Mouse (Mus musculus) midbrain, embryonic 10.5 days (tissue): ENCODE measurements around the gene Mical3. TPM values are rescaled to one million over a fixed set of nuclear protein-coding genes. Genes with fewer than 3 reads are reported as not detected.

Source experiments
- DNase-seq: peaks from one replicate; pipeline ENCODE4 v3.0.0-alpha.2; 2017; ENCODE audit warnings: low spot score
- H3K27ac ChIP-seq: fragments of 300-500 bp; sonication (generic); replicated peaks from 2 replicates; pipeline ENCODE4 v1.5.1; 2016; ENCODE audit warnings: mild to moderate bottlenecking
- H3K27me3 ChIP-seq: fragments of 300-500 bp; sonication (generic); 2 replicates; pipeline ENCODE4 v1.6.1; 2016; ENCODE audit warnings: low read depth, mild to moderate bottlenecking; ENCODE audit not compliant: poor library complexity, severe bottlenecking
- H3K36me3 ChIP-seq: fragments of 300-500 bp; sonication (generic); 2 replicates; pipeline ENCODE4 v1.6.1; 2016; ENCODE audit warnings: mild to moderate bottlenecking, moderate library complexity
- H3K4me1 ChIP-seq: fragments of 300-500 bp; sonication (generic); 2 replicates; pipeline ENCODE4 v1.6.1; 2016
- H3K4me3 ChIP-seq: fragments of 300-500 bp; sonication (generic); 2 replicates; pipeline ENCODE4 v1.5.1; 2016; ENCODE audit warnings: mild to moderate bottlenecking, moderate library complexity
- H3K9me3 ChIP-seq: fragments of 300-500 bp; sonication (generic); replicated peaks from 2 replicates; pipeline ENCODE4 v1.6.1; 2016; ENCODE audit warnings: mild to moderate bottlenecking
- WGBS: fragments of 180-500 bp; shearing (Covaris S2); methylation state at CpG from one replicate; pipeline ENCODE4 v1.1.7; 2016; 5-methylcytosine and 5-hydroxymethylcytosine counted together
- polyA plus RNA-seq: library from polyadenylated mRNA; unstranded; fragments of >200 nt; fragmentation: Nextera tagmentation; extraction: Ambion mirVana; gene quantifications from 2 replicates; pipeline ENCODE4 v1.2.1, GENCODE M21; 2016

Mical3 gene
- polyA plus RNA-seq = 9.0 and 10.2 TPM in 2 replicates

DNA sequence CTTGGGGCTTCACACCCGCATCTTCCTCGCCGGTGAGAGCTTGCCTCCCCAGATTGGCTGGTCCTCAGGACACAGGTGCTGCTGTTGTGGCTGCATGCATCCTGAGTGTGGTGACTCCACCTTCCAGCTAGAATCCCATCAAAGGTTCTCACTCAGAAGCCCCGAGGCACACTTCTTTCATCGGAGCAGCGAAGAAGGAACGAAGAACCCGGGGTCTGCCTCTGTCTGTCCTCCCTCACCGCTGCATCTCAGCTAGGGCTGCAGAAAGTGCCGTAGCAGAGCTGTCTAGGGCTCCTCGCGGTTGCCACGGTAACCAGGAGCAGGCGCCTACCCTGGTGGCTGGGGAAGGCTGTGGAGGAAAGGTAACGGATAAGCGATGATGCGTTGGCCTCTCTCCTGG, at the start of gene Mical3:
Gene Mical3, minus strand, starts transcription at position 227 of the 400 bp plus-strand sequence.
- DNase-seq = peak; percentile 73
- WGBS = under 1% methylated on average over 17 of the region's 17 CpGs
- H3K4me3 ChIP-seq = peak within 1 kb of the TSS; percentile 53
- peaks cover 52% of the 10 kb centered on the region for H3K27me3 ChIP-seq
- peak within 1 kb of the TSS; percentile 82 for H3K27ac ChIP-seq
- peaks cover 47% of the 10 kb centered on the region for H3K4me1 ChIP-seq
- H3K9me3 ChIP-seq = no peaks in the 10 kb centered on the region
- no peaks in the 10 kb centered on the region for H3K36me3 ChIP-seq

GRCm38 (mm10) chr6:121179846-121180245, 49.0 kb upstream of the Mical3 start:
- Histone ChIP-seq H3K36me3 (no peaks in the 10 kb centered on the region), H3K4me1 (peaks cover 22% of the 10 kb centered on the region), H3K27ac (no peak overlapping the region), H3K4me3 (no peak overlapping the region), H3K27me3 (no peaks in the 10 kb centered on the region), H3K9me3 (no peaks in the 10 kb centered on the region)
- WGBS = 81% methylated on average over 7 of the region's 7 CpGs
- no peak for DNase-seq

GRCm38 (mm10) chr6:121178700-121179358, 48.0 kb upstream of the Mical3 start:
- H3K4me1 ChIP-seq = peaks cover 12% of the 10 kb centered on the region
- DNase-seq = peak; percentile 44
- no peaks in the 10 kb centered on the region for H3K27me3 ChIP-seq
- H3K4me3 ChIP-seq = no peak overlapping the region
- H3K36me3 ChIP-seq = no peaks in the 10 kb centered on the region
- no peaks in the 10 kb centered on the region for H3K9me3 ChIP-seq
- 64% methylated on average over 7 of the region's 7 CpGs for WGBS
- 0 out of 2 replicates have a peak overlapping the region, but pooled peaks have one; percentile 28 for H3K27ac ChIP-seq

- Histone ChIP-seq H3K27me3 (no peaks in the 10 kb centered on the region), H3K9me3 (no peaks in the 10 kb centered on the region)
- WGBS = 85% methylated on average over 7 of the region's 7 CpGs
Measured at GRCm38 (mm10) chr6:121177118-121177708, 46.4 kb upstream of the Mical3 start.

GRCm38 (mm10) chr6:121176731-121177098, 45.9 kb upstream of the Mical3 start:
- 82% methylated on average over 4 of the region's 4 CpGs for WGBS
- Histone ChIP-seq H3K4me1 (peaks cover 11% of the 10 kb centered on the region), H3K4me3 (no peak overlapping the region), H3K27ac (no peak overlapping the region), H3K27me3 (no peaks in the 10 kb centered on the region), H3K9me3 (no peaks in the 10 kb centered on the region), H3K36me3 (no peaks in the 10 kb centered on the region)
- DNase-seq = no peak

More at GRCm38 (mm10) chr6:121177118-121177708, 46.4 kb upstream of the Mical3 start:
- Histone ChIP-seq H3K27ac (no peak overlapping the region), H3K4me1 (peaks cover 11% of the 10 kb centered on the region), H3K4me3 (no peak overlapping the region), H3K36me3 (no peaks in the 10 kb centered on the region)
- no peak for DNase-seq

DNA sequence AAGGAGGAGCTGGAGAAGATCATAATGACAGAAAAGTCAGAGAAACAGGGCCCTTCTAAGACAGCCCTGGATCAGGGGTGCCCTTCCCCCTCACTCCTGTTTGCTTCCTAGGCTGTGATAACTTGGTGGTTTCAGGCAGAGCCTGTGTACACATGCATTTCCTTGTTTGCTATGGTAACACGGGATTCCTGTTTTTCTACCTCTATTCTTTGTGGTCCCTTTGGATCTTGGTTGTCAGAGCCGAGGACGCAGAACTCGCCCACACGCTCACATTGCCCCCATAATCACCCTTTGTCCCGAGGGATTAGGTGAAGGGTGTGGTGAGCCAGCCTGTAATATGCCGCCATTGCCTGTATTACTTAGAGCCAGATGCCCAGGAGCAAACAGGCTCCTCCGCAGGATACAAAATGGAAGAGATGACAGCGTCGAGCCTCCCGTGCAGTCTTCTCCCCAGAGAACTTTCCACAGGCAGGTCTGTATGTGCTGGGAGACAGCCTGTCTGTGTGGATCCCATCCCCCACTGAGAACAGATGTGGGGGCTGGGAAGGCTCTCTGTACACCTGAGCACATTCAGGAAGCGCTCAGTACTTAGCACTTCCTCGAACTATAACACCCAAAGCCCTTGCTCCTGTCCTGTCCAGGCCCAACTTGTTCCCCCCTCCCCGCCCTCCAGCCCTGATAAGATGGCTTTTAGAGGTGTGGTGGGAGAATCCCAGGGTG, 45.4 kb upstream of the Mical3 start:
- Histone ChIP-seq H3K4me1 (peaks cover 11% of the 10 kb centered on the region), H3K27me3 (no peaks in the 10 kb centered on the region), H3K9me3 (no peaks in the 10 kb centered on the region), H3K27ac (no peak overlapping the region), H3K36me3 (no peaks in the 10 kb centered on the region), H3K4me3 (no peak overlapping the region)
- DNase-seq = no peak
- 58% methylated on average over 14 of the region's 14 CpGs for WGBS

GRCm38 (mm10) chr6:121174761-121175160, 44.0 kb upstream of the Mical3 start:
- Histone ChIP-seq H3K27ac (no peak overlapping the region), H3K4me1 (peaks cover 11% of the 10 kb centered on the region), H3K27me3 (no peaks in the 10 kb centered on the region), H3K4me3 (no peak overlapping the region), H3K9me3 (no peaks in the 10 kb centered on the region), H3K36me3 (no peaks in the 10 kb centered on the region)
- DNase-seq = no peak
- 95% methylated on average over 6 of the region's 6 CpGs for WGBS

GRCm38 (mm10) chr6:121173471-121173870, 42.7 kb upstream of the Mical3 start:
- H3K27me3 ChIP-seq = no peaks in the 10 kb centered on the region
- no peaks in the 10 kb centered on the region for H3K36me3 ChIP-seq
- DNase-seq = no peak
- H3K4me1 ChIP-seq = peaks cover 14% of the 10 kb centered on the region
- no peak overlapping the region for H3K4me3 ChIP-seq
- WGBS = 78% methylated on average over 5 of the region's 5 CpGs
- no peaks in the 10 kb centered on the region for H3K9me3 ChIP-seq
- H3K27ac ChIP-seq = no peak overlapping the region

DNA sequence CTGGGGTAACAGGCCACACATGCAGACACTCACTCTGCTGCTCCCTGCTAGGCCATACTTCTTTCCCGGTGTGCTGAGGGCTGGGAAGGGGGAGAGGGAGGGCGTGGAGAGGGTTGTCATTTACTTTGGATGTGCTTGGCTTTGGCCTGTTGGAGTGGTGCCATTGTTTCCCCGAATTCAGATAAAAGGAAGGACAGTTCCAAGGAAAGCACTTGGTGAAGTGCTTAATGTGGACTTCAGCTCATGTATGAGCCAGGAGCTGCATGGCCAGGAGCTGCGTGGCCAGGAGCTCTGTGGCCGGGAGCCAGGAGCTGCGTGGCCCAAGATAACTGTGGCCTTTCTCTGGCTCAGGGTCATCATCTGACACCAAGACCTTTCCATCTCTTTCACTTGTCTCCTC, 40.3 kb upstream of the Mical3 start:
- peaks cover 15% of the 10 kb centered on the region for H3K4me1 ChIP-seq
- no peak overlapping the region for H3K27ac ChIP-seq
- no peak for DNase-seq
- H3K9me3 ChIP-seq = no peaks in the 10 kb centered on the region
- no peak overlapping the region for H3K4me3 ChIP-seq
- WGBS = 88% methylated on average over 6 of the region's 6 CpGs
- no peaks in the 10 kb centered on the region for H3K36me3 ChIP-seq
- no peaks in the 10 kb centered on the region for H3K27me3 ChIP-seq

DNA sequence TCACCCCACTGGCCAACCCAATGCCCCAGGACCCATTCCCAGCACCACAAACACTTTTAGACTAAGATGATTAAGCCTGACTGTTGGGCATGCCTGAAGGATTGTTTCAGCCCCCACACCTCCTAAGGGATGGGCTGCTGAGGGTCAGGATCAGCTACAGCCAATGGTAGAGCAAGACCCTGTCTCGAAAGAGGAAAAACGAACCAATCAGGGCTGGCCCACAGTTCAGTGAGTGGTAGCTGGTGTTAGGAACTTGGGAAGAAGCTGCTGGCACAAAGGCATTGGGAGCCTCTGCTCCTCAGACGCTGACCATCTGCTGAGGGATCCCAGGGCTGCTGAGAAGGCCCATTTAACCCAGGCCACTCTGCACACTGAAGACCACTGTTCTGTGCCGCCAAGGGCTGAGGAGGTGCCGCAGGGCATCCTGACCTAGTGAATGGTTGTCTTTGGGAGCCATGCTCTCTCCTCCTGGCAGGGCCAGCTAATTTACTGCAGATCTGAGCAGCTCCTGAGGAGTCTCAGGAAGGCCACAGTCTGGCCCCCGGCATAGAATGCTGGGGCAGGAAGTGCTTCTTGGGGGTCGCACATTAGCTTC, 36.7 kb upstream of the Mical3 start:
- DNase-seq = no peak
- H3K27me3 ChIP-seq = no peaks in the 10 kb centered on the region; the same call in 1 of the 2 replicates
- H3K27ac ChIP-seq = no peak overlapping the region; the same call in 1 of the 2 replicates
- H3K9me3 ChIP-seq = no peaks in the 10 kb centered on the region
- no peaks in the 10 kb centered on the region for H3K36me3 ChIP-seq
- H3K4me1 ChIP-seq = peaks cover 14% of the 10 kb centered on the region
- WGBS = 78% methylated on average over 7 of the region's 7 CpGs
- H3K4me3 ChIP-seq = no peak overlapping the region

DNA sequence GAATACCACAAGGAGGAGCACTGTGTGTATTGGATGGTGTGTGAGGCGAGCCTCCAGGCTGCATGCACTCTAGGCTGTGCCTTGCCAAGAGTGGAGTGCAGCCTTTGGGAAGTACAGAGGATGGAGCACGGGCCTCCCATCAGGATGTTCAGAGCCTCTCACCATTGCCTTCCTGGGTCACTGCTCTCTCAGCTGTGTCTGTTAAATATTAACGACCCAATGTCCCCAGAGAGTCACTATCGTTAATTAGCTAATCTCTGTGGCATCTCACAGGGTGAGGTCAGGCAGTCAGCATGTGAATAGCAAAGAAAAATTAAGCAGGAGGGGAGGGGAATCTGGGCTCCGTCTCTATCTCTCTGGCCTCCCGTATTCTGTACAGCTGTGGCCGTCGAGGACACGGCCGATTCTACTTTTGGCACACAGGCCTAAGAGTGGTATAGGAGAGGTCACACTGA, 35.3 kb upstream of the Mical3 start:
- DNase-seq = no peak
- 69% methylated on average over 10 of the region's 10 CpGs for WGBS
- H3K4me3 ChIP-seq = no peak overlapping the region

DNA sequence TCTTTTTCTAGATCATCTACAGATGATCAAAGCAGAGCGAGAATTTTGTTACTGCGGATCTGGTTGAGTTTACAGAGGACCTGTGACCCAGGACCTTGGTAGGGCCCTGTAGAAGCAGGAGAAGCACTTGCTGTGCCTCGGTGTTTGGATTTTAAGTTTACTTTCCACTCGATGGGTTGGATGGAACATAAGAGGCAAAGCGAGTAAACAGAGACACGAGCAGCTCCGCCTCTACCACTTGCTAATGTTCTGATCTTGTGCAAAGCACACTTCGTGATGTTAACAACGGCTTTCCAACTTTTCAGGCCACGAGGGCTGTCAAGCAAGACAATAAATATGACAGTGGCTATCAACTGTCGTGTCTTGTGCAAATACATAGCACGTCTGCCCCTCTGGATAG, 31.8 kb upstream of the Mical3 start:
- H3K36me3 ChIP-seq = no peaks in the 10 kb centered on the region
- no peaks in the 10 kb centered on the region for H3K9me3 ChIP-seq
- no peaks in the 10 kb centered on the region; the same call in 1 of the 2 replicates for H3K27me3 ChIP-seq
- H3K4me1 ChIP-seq = peaks cover 10% of the 10 kb centered on the region
- no peak overlapping the region for H3K27ac ChIP-seq
- DNase-seq = no peak
- H3K4me3 ChIP-seq = no peak overlapping the region
- 91% methylated on average over 12 of the region's 12 CpGs for WGBS

More for the DNA sequence above, 35.3 kb upstream of the Mical3 start:
- Histone ChIP-seq H3K4me1 (peaks cover 14% of the 10 kb centered on the region), H3K27me3 (no peaks in the 10 kb centered on the region; the same call in 1 of the 2 replicates), H3K36me3 (no peaks in the 10 kb centered on the region), H3K27ac (peak overlapping the region; percentile 49), H3K9me3 (no peaks in the 10 kb centered on the region)
